Mouse (Mus musculus): ENCODE results near the gene Zdhhc18. TPM values are rescaled to one million over a fixed set of nuclear protein-coding genes. Genes with fewer than 3 reads are reported as not detected.

Zdhhc18 gene
- total RNA-seq, 2 experiments from 2014 or later, result 24.5 to 35.2 TPM

DNA sequence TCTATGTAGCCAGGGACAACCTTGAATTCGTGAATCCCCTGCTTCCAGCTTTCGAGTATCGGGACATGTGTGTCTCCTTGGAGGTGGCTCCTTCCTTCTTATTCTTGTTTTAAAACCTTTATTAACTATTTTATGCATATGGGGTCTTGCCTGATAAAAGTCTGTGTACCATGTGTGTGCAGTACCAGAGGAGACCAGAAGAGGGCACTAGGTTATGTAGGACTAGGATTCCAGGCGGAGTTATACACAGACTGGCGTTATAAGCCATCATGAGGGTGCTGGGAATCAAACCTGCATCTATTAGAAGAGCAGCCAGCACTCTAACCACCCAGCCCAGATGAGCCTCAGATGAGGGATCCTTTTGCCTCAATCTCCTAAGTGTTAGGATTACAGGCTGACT is 38.1 kb downstream of the Zdhhc18 start:
- DNase-seq, result no peak
- intact Hi-C loops (cut with DNase I), result no loop called here

DNA sequence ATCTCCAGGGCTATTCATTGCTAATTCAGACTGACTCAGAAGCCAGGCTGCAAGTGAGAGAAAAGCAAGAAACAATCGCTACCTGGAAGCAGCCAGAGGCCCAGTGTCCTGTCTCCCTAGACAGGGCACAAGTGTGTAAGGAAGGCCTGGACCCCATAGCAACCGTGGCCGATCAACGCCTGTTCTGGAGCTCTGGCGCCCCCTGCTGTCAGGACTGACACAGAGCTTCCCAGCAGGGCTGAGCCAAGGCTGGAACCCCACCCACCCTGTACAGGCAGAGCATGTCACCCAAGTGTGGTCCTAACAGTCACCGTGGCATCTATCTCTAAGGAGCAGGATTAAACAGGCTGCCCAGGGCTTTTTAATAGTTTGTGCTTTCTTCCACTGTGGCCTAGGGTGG is 40.2 kb downstream of the Zdhhc18 start:
- intact Hi-C loops (cut with DNase I), result loop anchor here (2.0 kb wide), 1 partner anchor 17 kb away; no protein-coding TSS in a partner anchor
- DNase-seq, result peak; percentile 70 to 82

DNA sequence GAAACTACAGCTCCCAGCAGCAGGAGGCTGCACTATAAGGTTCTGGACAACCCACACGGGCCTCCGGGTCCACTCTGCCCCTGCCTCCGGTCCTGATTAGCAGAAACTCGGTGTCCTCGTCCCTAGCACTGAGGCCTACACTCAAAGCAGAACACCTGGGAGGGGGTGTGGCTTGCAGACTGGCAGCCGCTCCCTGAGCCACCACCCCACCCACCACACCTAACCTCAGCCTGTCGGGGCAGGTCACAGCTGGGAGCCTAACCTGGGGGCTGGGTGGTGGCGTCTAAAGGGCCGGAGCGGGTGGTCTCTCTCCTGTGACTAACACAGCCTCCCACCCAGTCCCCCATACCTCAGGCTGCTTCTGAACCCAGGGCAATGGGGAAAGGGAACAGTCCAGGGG is 42.7 kb downstream of the Zdhhc18 start:
- no peak for DNase-seq
- intact Hi-C loops (cut with DNase I), result no loop called here

DNA sequence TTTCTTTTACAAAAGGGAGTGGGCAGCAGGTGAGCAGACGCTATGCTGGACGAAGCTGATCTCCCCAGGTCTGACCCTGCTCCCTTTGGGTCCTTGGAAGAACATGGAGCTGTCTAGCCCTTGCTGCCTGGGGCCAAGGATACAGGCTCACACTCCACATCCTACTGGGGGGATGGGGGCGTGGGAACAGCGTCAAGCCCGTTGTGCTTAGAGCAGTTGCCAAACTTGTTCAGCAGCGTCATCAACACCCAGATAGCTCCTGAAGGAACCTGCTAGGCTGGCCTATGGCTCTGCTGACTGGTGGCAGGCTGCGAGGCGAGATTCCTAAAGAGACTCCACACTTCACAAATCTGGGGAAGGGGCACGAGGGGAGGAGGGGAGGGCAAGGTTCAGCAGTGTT is 44.6 kb downstream of the Zdhhc18 start:
- no peak for DNase-seq
- intact Hi-C loops (cut with DNase I), result no loop called here

DNA sequence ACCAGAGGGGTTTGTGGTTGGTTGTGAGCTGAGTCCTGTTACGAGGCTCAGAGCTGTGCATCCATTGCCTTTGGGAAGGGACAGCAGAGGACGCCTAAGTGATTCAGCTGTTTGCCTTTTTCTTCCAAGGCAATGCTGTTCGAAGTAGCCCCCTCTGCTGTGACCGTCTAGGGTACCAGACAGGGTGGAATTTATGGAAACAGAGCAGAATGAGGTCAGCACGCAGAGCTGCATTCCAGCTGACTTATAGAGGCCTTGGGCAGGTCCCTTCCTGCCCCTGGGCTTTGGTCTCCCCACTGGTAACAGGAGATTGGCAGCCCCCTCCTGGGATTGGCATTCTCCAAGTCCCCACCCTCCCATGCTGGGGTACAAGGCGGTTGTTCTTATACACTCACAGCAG is 45.1 kb downstream of the Zdhhc18 start:
- intact Hi-C loops (cut with DNase I), result no loop called here
- no peak for DNase-seq

DNA sequence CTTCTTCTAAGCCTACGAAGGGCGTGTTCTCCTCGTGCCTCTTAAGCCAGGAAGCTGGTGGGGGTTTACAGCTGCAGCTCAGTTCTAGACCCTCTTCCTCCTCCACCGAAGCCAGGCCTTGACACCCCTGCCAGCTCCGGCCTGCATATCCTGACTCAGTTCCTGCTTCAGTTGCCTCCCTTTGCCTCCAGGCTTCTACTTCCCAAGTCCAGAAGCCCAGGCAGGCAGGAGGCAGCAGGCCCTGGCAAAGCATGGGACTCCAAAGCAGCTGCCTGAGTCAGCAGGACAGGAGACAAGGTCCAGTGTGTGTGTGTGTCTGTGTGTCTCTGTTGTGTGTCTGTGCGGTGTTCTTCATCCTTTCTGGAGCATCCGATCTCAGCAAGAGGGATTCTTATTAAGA is 45.8 kb downstream of the Zdhhc18 start:
- DNase-seq, result no peak
- intact Hi-C loops (cut with DNase I), result no loop called here

DNA sequence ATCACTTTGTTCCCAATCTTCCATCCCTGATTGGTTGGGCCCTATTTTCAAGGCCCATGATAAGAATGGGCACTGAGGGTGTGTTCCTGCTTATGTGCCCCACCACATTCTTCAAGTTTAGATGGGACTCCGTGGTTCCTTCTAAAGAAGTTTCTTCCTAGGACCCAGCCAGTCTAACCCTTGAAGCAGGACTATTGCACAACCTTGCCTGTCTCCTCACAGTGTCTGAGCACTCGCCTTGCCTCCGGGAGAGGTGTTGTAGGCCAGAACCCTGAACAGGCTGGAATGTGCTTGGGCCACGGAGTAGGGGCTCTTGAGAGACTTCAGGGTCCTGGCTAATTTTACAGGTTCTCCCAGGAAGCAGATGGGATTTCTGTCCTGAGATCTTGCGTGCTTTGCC is 46.9 kb downstream of the Zdhhc18 start:
- no peak for DNase-seq
- intact Hi-C loops (cut with DNase I), result no loop called here

DNA sequence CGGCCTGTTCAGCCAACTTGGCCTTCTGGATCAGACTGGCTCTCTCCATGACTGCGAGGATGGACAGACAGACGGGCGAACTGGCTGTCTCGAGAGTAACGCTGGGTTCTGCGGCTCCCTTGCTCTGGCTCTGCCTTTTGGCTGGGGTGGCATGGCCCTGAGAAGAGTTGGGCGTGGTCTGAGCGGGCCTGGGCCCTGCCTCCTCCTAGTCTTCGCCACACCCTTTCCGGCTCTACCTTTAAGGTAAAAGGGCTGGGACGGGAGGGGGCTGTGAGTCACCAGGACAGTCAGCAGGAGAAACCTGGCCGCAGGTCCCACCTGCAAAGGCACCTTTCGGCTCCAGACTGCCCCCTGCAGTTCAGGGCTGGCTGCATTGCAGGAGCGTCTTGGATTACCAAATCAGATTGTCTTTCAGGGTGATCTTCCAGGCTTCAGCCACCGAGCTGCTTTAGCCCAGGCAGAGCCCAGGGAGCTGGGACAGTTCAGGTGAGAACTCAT is 48.2 kb downstream of the Zdhhc18 start, which contains the start of gene Sfn:
Sfn (minus strand) TSS at position 448 of the 498 bp plus-strand sequence.
- DNase-seq, result peak in 1 of 2 experiments; percentile 44
- intact Hi-C loops (cut with DNase I), result no loop called here

DNA sequence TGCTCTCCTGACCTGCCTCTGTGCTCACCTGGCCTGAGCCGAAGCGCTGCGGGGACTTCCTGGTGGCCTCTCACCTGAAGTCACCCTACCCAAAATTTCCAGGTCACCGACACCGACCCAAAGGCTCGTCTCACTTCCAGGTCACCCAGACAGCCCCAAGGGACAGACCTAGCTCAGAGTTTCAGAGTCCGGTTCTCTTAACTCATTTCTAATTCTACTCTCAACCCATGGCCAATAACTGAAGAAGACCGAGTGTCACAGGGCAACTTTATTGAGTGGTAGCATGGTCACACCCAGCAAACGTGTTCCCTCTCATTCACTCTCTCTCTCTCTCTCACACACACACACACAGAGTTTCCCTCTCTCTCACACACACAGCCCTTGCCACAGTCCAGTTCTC is 49.6 kb downstream of the Zdhhc18 start:
- DNase-seq, result no peak
- intact Hi-C loops (cut with DNase I), result no loop called here

DNA sequence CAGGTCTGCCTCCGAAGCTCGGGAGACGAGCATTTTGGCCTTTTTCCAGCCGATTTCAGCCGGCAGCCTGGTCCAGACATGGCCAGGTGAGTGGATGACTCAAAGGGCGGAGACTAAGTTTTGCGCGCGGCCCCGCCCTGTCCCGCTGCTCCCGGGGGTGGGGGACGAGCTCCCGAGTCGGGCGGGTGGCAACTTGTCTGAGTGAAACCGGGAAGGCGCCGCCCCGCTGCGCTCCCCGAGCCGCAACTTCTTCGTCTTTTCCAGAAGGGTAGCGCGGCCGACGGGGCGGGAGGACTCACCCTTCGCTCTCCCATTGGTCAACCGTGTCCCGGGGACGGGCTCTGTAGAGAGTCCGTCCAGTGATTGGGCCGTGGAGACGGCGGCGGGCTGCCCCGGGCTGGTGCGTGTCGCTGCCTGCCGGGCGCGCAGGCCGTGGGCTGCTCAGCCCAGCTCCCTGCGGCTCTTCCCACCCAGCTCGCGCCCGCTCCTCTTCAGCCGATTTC is 50.3 kb downstream of the Zdhhc18 start:
- intact Hi-C loops (cut with DNase I), result no loop called here
- DNase-seq, result peak; percentile 84 to 91

DNA sequence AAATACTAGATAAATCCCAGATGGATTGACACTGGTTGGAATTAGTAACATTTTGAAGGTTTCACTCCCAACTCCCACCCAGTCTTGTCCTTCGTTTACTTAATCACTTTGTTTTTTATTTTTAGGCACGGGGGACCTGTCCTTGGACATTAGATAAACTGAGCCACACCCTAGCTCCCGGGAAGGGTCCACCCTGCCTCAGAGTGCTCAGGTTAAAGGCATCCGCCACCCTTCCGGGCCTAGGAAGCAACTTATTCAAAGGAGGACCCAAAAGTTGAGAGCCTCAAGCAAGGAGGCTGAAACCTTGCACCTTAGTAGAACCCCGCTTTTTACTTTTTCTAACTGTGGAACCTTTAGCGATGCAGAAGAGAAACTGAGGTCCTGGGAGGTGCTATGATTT is 50.8 kb downstream of the Zdhhc18 start:
- no peak for DNase-seq
- intact Hi-C loops (cut with DNase I), result no loop called here

DNA sequence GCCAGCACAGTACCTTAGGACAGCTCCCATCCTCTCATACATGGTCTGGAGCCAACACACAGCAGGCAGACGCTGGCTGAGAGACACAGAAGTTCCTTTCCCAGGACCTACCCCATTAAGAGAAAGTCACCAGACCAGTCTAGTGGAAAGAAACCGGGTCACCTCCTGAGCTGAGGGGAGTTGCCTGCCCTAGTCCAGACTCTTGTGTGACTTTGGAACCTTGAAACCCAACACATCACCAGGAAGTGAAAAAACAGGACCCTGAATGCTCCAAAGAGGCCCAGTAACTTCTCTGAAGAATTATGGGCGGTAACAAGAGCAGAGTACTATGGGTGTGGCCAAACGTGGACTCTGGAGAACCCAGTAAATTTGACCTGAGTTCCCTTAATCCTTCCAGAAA is 51.3 kb downstream of the Zdhhc18 start:
- DNase-seq, result no peak
- intact Hi-C loops (cut with DNase I), result no loop called here

DNA sequence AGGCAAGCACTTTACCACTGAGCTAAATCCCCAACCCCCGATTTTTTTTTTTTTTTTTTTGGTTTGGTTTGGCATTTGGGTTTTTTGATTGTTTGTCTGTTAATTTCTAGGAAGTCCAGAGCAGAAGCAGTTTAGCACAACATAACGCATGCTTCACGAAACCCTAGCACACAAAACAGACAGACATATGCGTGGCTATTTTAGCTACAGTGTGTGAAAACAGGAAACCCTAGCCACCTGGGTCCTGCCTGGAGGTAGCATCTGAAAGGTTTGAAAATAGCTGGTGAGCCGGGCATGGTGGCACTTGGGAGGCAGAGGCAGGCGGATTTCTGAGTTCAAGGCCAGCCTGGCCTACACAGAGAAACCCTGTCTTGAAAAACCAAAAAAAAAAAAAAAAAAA is 53.9 kb downstream of the Zdhhc18 start:
- intact Hi-C loops (cut with DNase I), result no loop called here
- no peak for DNase-seq

DNA sequence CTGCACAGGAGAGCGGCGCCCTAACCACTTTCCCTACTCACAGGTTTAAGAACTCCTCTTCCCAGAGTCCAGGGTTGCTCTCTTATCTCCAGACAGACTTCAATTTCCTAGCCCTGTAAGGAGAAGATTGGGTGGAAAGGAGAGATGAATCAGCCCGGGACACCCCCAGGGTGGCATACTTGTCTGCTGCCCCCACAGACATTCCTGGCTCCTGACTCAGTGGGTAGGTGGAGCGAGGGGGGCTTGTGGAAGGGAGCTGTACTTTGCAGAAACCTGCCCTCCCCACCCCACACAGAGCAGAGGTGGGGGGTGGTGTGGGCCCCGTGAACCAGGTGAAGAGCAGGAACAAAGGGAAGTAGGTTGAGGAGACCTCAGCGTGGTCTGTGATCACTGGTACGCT is 54.4 kb downstream of the Zdhhc18 start:
- intact Hi-C loops (cut with DNase I), result no loop called here
- no peak for DNase-seq

DNA sequence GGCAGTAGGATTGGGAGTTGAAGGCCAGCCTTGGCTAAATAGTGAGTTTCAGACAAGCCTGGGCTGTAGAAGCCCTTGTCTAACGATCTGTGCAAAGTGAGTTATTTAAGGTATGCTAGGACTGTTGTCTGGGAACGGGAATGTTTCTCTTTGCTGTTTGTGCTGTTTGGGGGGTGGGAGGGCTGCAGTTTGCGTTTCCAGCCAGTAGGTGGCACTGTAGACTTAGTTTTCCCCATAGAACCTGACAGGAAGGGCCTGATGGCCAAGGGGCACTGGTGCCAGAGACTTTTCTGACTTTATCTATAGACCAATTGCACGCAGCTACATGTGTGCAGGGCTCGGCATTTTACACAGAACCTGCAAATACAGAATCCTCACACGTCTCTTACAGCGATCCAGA is 57.4 kb downstream of the Zdhhc18 start:
- intact Hi-C loops (cut with DNase I), result loop anchor here (1.0 to 5.0 kb wide), 3 partner anchors 16 to 235 kb away; partner anchors contain the start of gene Zdhhc18
- DNase-seq, result peak; percentile 25 to 64

DNA sequence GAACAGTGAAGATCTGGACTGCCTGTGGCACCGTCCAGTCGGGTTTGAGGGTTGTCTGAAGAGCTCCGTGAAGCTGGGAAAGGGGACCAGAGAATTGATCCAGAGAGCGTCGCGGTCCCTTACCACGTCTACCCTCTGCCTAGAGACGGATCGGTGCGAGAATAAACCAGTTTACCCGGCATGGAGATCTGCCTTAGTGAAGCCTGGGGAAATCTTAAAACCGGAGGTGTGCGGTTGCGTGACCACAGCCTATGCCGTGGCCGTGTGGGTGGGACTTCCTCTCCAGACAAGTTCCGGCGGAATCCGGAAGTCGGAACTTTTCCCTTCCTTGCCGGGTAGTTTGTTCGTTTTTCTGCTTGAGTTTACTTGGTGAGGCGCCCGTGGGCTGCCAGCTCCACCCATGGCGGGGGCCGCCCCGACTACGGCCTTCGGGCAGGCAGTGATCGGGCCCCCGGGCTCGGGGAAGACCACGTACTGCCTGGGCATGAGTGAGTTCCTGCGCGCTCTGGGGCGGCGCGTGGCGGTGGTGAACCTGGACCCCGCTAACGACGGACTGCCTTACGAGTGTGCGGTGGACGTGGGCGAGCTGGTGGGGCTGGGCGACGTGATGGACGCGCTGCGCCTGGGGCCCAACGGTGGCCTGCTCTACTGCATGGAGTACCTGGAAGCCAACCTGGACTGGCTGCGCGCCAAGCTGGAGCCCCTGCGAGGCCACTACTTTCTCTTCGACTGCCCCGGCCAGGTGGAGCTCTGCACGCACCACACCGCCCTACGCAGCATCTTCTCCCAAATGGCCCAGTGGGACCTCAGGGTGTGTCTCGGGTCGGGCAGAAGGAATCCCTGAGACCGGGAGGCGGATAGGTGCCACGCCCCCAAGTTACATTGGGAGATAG is 65.6 kb downstream of the Zdhhc18 start, which contains the start of gene Gpn2:
Gpn2 (plus strand) TSS at position 304 of the 893 bp plus-strand sequence.
- intact Hi-C loops (cut with DNase I), result loop anchor here (2.0 kb wide), 1 partner anchor 328 kb away; no protein-coding TSS in a partner anchor
- DNase-seq, result peak; percentile 63 to 73

DNA sequence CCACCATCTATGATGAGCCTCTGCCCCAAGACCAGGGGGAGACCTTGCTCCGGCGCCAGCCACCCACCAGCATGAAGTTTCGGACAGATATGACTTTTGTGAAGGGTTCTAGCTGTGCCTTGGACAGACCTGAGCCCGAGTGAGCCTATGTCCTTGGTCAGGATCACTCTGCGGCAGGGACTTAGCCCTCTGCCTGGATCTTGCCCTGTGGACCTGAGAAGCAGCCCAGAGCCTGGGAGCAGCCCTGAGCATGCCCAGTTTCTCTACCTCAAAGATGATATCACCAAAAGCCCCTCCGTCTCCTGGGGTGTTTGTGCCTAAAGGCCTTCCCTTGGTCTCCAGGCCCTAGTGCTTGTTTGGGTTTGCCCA is 66.3 kb downstream of the Zdhhc18 start:
- intact Hi-C loops (cut with DNase I), result loop anchor here (2.0 kb wide), 1 partner anchor 329 kb away; no protein-coding TSS in a partner anchor
- no peak for DNase-seq

DNA sequence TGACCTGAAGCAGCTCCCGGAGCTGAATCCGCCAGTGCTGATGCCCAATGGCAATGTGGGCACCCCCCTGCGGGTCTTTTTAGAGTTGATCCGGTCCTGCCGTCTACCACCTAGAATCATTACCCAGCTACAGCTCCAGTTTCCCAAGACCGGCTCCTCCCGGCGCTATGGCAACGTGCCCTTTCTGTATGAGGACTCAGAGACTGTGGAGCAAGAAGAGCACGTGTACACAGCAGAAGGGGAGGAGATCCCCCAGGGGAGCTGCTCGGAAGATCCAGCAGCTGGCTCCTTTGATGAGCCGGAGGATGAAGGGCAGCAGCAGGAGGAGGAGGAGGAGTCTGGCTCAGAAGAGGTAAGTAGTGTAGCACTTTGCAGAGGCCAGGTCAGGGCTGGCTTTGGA is 72.0 kb downstream of the Zdhhc18 start:
- no peak for DNase-seq
- intact Hi-C loops (cut with DNase I), result no loop called here

DNA sequence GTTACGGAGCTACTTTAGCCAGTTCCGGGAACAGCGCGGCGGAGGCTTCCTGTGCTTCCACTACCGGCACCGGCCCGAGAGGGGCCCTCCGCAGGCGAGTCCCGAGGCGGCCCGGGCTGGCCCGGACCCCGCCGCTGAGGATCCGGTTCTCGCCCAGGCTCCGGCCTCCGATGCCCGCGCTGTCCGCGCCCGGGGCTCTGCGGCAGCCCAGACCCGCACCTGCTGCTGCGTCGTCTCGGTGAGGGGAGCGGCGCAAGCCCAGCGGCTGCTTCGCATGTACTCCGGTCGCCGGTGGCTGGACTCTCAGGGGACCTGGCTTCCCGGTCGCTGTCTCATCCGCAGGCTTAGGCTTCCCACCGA is 75.1 kb downstream of the Zdhhc18 start:
- DNase-seq, result no peak
- intact Hi-C loops (cut with DNase I), result no loop called here

DNA sequence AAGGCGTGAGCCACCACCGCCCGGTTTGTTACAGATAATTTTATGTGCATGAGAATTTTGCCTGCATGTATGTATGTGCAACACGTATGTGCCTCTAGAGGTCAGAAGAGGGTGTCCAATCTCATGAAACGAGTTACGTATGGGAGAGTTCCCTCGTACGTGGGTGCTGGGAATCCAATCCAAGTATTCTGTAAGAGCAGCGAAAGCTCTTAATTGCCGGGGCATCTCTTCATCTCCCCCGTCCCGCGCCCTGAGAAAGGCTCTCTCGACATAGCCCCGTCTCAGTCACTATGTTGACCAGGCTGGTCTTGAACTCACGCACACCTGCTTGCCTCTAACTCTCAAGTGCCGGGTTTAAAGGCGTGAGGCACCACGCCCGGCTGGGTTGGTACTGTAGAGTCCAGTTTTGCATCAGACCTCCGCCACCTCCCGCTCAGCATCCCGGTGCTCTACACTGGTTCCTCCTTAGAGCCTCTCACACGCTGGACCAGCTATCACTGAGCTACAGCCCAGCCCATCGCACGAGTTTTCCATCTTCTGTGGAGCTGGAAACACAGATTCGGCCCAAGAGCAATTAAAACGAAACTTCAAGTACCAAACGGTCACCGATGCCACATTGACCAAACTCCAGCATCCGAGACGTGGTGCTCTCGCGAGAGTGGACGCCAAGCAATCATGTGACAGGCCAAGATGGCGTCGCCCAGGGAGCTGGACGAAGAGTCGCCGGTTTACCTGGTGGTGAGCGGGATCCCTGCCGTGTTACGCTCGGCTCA is 75.7 kb downstream of the Zdhhc18 start, which contains the start of gene Gpatch3:
Gpatch3 (plus strand) TSS at position 676 of the 773 bp plus-strand sequence.
- intact Hi-C loops (cut with DNase I), result no loop called here
- DNase-seq, result peak; percentile 87 to 89

DNA sequence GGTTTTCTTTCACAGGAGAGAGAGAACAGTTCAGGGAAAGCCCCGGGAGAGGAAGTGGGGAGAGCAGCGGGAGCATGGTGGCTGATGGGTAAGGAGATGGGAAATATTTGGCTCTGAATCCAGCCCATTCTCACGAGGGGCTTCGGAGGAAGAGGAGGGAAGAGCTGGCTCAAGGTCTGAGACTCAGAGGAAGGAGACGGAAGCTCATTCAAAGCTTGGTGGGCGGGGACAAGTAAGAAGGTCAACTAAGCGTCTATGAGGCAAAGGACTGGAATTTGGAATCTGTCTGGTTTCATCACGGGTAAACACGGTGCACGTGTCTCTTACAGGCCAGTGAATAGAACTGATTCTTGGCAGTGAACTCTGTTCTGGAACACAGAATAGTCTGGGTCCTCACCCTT is 79.9 kb downstream of the Zdhhc18 start:
- intact Hi-C loops (cut with DNase I), result no loop called here
- DNase-seq, result no peak
